Mouse (Mus musculus): ENCODE measurements around the gene Mkrn1. TPM values are rescaled to one million over a fixed set of nuclear protein-coding genes. Genes with fewer than 3 reads are reported as not detected.
A peak's percentile ranks its signal among the peaks of the same experiment; 100 is the strongest.
"Not testable (repeated sequence)": the region's sequence is repeated elsewhere in the genome, so short reads cannot be mapped to it uniquely, and the experiment has no call there.

Mkrn1 gene
- total RNA-seq (2021), result 100 to 1,000 TPM; 163 to 165 TPM
- long read RNA-seq, transcript Mkrn1-202 (5 exons, 1,511 nt), result minor isoform, 30 of 217 reads
- long read RNA-seq, transcript Mkrn1-206 (5 exons, 1,485 nt), result minor isoform, 11 of 217 reads
- long read RNA-seq, transcript Mkrn1-203 (3 exons, 751 nt), result minor isoform, 16 of 217 reads
- long read RNA-seq, transcript Mkrn1-201 (8 exons, 3,046 nt), result major isoform, 104 of 217 reads
- long read RNA-seq, partial matches to known transcripts, result 9 of 217 reads
- long read RNA-seq, other reads (novel, unspliced or antisense), result 43 of 217 reads

DNA sequence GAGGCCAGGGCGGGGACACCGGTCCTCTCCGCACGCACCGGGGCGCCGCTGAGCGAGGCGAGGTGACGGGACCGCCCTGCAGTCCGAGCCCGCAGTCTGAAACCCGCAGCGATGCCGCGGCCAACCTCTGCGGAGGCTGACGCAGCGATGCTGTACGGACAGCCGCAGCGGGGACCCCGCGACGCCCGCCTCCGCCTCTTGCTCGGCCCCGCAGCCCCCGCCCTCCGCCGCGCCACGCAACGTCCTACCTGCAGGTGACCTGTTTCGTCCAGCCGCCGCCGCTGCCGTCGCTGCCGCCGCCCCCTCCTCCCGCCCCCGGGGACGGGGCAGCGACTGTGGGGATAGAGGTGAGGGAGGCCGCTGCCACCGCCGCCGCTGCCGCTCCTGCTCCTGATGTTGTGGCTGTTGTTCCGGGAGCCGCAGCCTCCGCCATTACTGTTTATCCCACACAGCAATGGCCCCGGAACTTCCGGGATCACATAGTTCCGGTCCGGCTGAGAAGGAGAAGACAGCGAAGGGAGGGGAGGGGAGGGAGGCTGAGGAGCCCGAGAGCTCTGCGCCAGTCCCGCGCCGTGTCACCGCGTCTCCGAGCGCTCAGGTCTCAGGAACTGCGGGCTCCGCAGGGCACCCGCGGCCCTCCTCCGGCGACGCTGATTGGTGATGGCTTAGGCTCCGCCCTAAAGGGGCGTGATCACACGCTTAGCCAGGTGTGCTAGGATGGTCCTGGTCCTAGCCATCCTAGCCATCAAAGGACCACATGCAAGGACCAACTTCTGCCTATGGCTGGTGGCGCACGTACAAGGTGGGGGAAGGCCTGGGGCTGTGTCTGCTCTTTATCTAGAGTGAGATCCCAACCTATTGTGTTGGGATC, at the start of gene Mkrn1:
Gene Mkrn1 (minus strand): TSS at position 612 of the 871 bp plus-strand sequence.
- DNase-seq (ENCODE audit: low spot score in 2 of 2), result peak; percentile 74 to 82

DNA sequence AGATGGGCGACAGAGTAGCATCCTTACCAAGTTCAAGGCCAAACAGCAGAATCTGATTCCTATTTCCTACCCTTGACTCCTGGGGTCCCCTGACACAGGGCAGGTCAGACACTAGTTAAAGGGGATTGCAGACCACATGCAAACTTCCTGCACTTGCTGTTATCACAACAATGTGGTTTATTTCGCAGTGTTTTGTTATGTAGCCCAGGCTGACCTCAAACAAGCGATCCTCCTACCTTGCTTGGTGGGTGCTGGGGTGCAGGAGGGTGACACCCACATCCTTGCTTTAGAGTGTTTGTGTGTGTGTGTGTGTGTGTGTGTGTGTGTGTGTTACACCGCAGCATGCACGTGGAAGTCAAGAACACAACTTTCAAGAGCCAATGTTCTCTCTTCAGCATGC, 49.2 kb upstream of the Mkrn1 start:
- DNase-seq (ENCODE audit: low spot score in 2 of 2), result no peak

DNA sequence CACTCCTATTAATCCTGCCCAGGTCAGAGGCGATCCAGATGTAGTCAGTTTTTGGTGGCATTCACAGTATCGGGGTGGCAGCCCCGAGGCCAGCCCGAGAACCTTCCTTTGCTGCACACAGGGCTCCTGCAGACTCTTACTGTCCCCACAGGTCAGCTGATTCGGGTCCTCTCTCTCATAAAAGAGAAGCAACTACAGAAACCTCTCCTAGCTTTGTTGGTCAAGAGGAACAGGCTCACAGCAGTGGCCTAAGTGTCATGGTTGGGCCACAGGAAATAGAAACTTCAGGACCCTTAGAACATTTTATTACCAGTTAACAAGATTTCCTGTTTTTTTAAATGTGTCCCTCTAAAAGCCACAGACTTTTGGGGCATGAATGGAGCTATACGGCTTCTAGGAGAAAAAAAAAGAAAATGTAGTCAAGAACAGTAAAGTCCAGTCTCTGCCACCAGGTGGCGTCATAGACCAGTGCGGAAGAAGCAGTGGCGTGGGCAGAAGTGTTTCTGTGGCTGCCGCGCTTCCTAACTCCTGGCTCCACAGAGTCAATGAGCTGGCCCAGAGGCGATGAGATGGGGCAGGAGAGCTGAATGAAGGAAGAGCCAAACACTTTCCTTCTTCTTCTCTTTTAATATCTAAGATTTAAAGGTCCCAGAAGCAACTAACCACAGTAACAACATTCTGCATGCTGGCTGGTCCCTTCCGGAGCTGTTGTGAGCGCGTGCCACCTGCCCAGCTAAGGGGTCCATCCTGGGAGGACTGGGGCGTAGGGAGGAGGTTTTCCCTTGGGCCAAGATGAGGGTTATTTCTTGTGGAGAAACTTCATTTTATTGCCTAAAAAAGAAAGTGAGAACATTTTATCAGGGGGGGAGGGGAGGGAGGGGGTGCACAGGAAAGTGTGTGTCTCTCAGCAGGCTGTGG, 42.6 kb upstream of the Mkrn1 start:
- DNase-seq (ENCODE audit: low spot score in 2 of 2), result peak; percentile 81 to 88

DNA sequence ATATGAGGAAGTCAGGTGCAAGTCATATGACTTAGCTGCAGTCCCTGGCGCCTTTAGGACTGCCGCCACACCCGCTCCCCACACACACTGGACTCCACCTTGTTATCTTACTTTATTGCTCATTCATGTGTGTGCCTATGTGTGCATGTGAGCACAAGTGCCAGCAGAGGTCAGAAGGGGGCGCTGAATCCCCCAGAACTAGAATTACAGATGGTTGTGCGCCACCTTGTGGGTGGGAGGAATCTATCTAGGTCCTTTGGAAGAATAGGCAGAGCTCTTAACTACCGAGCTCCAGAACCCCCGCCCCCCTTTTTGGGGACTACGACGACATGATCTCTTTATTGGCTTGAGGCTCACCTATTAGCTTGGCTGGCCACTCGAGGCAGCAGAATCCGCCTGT, 39.8 kb upstream of the Mkrn1 start:
- DNase-seq (ENCODE audit: low spot score in 2 of 2), result peak in 1 of 2 experiments; percentile 31

DNA sequence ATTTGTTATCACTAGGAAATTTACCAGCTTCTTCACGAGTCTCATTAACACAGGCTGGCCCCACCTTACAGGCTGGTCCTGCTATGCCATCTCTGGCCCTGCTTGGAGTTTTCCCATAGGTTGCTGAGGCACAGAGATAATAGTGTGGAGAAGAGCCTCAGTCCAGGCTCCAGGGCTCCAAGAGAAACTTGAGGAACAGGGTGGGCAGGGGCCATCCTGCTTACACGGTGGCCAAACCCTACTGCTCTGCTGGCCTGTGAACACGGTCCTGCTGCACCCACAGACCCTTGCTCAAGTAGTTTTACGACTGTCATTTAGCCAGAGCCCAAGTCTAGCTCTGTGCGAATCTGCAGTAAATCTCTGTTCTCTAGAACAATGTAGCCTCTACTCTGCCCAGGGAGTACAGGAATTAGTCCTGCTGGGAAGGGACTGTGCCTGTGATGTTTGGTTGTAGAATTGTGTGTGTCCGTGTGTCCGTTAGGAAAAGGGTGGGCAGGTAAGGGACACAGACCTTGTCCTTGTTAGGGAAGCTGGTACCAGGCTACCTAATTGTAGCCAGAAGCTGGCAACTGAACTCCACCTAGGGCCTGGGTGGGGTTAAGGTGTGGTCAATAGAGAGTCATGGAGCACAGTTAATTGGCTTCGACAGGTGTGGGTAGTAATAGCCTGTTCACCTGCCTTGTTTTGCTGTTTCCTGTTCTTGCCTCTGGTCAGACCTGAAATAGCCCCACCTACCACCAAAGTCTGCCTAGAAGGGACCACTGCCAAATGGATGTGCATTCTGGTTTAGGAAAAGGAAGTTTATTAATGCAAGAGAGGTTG, 35.3 kb upstream of the Mkrn1 start:
- no peak for DNase-seq (ENCODE audit: low spot score in 2 of 2)

DNA sequence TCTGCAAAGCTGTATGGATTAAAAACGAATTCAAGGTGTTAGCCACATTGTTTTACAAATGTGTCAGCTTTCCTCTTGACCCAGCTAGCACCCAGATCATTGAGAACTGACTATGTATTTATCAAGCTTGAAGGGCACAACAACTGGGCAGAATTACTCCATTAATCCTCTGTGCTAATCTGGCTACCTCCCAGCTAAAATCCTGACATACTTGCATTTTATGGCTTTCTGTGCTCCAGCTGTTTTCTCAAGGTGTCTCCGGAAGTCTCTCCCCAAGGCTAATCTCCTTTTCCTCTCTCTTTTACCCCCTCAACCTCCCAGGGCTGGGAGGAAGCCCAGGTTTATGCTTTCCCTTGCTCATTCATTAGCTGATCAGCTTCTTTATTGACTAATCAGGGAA, 34.4 kb upstream of the Mkrn1 start:
- DNase-seq (ENCODE audit: low spot score in 2 of 2), result no peak

DNA sequence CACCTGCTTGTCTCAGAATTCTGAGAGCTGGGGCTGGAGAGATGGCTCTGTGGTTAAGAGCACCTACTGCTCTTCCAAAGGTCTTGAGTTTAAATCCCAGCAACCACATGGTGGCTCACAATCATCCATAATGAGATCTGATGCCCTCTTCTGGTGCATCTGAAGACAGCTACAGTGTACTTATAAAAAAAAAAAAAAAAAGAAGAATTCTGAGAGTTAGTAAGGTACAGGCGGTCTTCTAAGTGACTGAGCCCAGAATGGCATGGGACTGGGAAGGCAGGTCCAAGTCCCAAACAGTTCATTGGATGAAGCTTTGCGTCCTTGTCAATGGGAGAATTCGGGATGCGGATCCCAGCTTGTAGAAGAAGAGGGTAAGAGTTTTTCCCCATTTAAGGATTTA, 33.3 kb upstream of the Mkrn1 start:
- DNase-seq (ENCODE audit: low spot score in 2 of 2), result no peak

DNA sequence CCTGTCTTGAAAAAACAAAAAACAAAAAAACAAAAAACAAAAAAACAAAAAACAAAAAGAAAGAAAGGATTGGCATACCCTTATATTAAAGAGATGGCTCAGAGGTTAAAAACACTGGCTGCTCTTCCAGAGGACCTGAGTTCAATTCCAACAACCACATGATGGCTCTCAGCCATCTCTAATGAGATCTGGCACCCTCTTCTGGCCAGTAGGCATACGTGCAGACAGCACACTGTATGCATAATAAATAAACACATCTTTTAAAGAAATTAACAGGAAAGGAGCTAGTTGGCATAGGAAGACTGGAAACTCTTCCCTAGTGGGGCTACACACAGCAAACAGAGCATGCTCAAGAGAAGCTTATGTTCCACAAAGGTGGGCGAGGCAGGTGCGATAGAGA, 30.8 kb upstream of the Mkrn1 start:
- DNase-seq (ENCODE audit: low spot score in 2 of 2), result no peak

DNA sequence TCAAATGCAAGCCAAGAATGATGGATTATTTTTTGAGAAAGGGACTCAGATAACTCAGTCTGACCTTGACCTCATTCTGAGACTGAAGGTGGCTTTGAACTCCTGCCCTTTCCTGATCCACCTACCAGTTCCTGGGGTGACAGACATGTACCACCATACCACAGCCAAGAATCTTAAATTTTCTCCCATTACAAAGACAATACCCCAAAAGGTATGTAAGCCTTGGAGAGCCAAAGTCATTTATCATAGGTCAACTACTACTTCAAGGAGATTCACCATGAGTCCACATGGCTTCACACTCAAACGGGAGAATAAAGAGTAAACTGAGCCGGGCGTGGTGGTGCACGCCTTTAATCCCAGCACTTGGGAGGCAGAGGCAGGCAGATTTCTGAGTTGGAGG, 30.3 kb upstream of the Mkrn1 start:
- no peak for DNase-seq (ENCODE audit: low spot score in 2 of 2)

DNA sequence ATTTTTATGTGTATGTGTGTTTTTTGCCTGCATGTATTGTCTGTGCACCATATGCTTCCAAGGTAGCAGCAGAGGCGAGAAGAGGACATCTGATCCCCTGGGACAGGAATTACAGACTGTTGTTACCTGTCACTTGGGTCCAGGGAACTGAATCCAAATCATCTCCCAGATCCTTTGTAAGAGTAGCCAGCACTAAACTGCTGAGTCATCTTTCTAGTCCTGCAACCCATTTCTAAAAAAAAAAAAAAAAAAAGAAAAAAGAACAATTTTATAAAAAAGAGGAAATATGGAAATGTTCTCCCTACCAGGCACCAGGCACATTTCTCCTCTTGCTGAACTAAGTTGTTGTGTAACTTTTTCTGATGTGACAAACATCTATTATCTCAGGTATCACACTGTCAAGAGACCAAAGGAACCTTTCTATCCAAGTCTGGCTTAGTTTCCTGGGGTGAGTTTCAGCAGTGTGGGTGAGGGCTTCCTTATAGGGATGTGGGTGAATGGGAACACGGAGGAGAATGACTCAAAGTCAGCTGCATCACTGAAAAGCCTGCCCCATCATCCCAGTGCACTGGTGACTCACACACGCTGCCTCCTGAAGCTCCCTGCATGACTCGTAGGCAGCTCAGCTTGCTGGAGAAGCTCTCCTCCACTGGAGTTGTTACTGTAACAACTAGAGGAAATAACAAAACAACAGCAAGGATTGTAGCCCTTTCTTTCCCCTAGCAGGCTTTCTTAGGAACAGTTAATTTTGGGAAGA, 27.3 kb upstream of the Mkrn1 start:
- no peak for DNase-seq (ENCODE audit: low spot score in 2 of 2)

DNA sequence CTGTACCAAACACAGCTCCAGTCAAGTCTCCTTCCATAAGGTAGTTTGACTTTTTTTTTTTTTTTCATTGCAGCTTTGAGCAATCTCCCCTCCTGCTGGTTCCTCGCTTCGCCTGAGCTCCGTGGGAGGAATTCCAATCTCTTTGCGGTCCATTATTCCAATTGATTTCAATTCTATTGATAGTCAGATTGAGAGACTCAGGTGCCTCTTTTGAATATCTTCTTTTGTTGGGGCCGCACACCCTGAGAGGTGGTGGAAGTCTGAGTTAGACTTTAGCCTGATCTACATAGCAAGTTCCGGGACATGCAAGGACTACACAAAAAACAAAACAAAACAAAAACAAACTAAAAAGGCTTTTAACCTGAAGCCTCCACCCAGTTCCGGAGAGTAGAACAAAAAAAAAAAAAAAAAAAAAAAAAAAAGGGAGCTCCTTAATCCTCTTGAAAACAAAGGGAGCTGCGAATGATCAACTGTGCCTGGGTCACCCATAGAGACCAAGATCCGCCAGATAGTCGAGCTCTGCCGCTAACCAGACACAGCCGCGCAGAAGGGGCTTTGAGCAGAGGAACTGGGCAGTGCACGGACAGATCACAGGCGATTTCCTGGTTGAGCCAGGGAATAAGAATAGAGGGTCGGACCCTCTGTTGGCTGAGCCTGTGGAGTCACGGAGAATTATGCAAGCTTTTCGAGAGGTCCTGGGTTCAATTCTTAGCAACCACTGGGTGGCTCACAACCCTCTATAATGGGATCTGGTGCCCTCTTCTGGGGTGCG, 25.7 kb upstream of the Mkrn1 start:
- no peak for DNase-seq (ENCODE audit: low spot score in 2 of 2)

DNA sequence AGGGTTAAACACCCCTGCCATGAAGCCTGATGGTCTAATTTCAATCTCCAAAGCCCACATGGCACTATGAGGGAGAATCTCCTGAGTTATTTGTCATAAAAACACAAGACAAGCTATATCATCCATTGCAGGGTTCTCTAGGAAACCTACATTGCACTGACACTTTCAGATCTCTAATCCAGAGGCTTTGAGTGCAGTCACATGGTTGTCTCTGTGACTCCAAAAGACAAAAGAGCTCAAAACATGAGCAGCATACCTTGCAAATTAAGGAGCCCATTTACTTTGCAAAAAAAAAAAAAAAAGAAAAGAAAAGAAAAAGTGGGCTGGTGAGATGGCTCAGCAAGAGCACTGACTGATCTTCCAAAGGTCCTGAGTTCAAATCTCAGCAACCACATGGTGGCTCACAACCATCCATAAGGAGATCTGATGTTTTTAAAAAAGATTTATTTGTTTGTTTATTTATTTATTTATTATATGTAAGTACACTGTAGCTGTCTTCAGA, 22.6 kb upstream of the Mkrn1 start:
- no peak for DNase-seq (ENCODE audit: low spot score in 2 of 2)

DNA sequence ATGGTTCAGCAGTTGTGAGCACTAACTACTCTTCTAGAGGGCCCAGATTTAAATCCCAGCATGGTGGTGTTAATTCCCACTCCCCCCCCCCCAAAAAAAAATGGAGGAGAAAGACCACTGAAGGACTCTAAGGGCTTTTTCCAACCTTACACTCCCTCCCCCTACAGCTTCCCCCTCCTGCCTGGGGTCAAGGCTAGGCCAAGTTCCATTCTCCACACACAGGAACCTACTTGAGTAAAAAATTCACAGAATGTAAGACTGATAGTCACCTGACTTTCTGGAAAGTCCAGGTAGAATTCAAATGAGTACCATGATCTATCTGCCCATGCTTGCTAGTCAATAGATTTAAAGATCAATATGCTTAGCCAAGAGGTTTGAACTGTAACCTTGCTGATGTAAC, 19.9 kb upstream of the Mkrn1 start:
- DNase-seq (ENCODE audit: low spot score in 2 of 2), result no peak

DNA sequence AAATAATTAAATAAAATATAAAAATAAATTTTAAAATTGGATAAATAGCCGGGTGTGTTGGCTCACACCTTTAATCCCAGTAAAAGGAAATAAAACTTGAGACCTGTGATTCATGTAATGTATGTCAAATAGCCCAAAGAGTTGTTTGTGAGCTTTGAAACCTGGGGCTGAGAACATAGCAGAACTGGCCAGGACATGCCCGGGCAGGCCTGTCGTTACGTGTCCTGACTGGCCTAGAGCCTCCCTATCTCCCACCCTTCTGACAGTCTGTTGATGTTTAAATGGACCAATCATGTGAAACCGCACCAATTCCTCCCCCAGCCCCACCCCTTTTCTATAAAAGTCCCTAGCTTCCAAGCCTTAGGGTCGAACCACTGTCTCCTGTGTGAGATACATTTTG, 17.3 kb upstream of the Mkrn1 start:
- not testable (repeated sequence) for DNase-seq (ENCODE audit: low spot score in 2 of 2)

DNA sequence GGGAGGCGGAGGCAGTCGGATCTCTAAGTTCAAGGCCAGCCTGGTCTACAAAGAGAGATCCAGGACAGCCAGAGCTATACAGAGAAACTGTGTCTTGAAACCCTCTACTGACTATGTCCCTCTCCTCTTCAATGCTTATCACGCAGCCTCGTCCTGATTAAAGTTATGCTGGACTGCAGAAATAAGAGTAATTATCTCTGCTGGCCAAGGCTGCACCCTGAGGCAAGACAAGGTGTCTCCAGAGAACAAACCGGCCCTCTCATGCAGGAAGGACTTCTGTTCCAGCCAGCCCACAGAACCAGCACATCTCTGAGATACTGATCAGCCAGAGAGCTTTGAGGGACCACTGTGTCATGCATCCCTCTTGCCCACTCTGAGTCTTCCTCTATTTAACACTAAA, 15.6 kb upstream of the Mkrn1 start:
- DNase-seq (ENCODE audit: low spot score in 2 of 2), result no peak

DNA sequence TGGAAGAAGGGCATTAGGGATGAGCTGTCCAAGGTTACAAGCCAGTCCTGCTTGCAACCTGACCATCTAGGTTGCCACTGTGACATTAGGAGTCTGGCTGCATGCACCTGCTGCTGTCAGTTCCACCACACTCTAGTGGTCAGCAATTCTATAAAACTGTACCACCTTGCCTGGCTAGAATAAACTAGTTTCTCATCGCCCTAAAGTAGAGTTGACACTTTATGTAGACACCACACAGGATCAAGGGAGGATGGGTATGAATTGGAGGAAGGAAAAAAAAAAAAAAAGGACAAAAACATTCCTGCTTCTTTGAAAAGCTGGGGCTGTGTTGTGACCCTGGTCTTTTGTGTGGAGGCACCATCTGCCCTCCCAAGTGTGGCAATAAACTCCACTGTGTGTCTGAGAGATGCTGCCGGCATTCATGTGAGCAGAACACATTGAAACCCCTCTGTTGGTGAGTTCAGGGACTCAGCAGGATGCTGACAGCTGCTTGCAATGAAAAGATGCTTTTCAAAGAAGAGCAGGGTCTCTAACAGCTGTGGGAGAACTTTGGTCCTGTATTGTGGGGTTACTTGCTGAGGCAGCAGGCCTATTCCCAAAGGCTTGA, 14.7 kb upstream of the Mkrn1 start:
- DNase-seq (ENCODE audit: low spot score in 2 of 2), result no peak

DNA sequence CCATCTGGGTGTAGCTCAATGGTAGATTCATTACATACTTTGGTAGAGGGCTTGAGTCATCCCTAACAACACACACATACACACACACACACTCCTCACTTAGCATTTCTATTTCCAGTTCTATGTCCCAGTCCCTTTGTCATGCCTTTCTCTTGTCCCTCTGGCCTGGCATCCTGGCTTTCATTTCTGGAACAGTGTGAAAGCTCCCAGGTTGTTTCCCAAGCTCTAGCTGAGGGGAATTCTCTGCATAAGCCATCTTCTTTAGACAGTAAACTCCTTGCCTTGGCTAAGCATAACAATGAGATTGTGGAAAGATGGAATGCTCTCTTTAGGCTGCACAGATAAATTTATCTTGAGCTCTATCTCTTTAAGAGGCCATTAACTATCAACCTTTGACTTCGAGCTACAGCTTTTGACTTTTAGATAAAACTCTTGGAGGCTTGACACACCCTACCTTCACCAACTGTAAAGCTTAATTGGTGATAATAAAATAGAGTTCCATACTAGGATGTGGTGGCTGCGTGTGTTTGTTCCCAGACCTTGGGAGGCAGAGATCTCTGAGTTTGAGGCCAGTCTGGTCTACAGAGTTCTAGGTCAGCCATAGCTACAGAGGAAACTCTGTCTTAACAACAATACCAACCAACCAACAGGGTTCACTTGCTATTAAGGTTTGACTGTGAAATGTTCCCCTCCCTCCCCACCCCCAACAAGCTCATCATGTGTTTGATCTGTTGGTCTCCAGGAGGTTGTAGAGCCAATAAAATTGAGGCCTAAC, 14.0 kb upstream of the Mkrn1 start:
- DNase-seq (ENCODE audit: low spot score in 2 of 2), result no peak

DNA sequence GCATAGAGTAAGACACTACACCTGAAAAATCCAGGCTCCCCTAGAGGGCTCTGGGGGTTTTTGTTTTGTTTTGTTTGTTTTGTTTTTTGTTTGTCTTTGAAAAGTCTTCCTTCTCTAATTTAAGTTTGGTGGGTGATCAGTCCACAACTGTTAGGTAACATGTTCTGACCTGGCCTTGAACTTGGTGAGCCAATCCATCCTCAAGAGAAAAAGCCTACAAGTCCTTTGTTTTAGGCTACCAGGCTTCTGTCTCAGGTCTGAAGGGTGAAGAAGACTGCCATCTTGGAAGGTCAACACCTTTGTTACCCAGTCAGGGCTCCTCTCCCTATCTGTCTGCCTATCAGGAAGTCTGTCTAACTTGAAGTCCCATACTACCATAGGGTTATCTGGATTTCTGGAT, 13.4 kb upstream of the Mkrn1 start:
- DNase-seq (ENCODE audit: low spot score in 2 of 2), result no peak
